Mouse (Mus musculus) thymus, adult 2 months (tissue): ENCODE measurements at regions not wholly inside any gene's neighbourhood (a gene's known extent, or its start where the extent isn't known, plus 50 kb on each side); places are given as distances from the start of the nearest gene placed in this dataset.

Source experiments
- CTCF ChIP-seq: fragments of 200-500 bp; IDR thresholded peaks from 2 replicates; pipeline ENCODE4 v1.5.1; 2012; ENCODE audit warnings: mild to moderate bottlenecking, control low read depth, low read length, moderate library complexity, borderline replicate concordance; ENCODE audit not compliant: control insufficient read depth, poor library complexity, insufficient read depth; ENCODE audit errors: extremely low read depth
- POLR2A ChIP-seq: fragments of 200-500 bp; IDR thresholded peaks from 2 replicates; pipeline ENCODE4 v1.6.1; 2012; ENCODE audit warnings: mild to moderate bottlenecking, low read length, control low read depth, moderate library complexity; ENCODE audit not compliant: control insufficient read depth, poor library complexity, insufficient read depth; ENCODE audit errors: extremely low read depth

DNA sequence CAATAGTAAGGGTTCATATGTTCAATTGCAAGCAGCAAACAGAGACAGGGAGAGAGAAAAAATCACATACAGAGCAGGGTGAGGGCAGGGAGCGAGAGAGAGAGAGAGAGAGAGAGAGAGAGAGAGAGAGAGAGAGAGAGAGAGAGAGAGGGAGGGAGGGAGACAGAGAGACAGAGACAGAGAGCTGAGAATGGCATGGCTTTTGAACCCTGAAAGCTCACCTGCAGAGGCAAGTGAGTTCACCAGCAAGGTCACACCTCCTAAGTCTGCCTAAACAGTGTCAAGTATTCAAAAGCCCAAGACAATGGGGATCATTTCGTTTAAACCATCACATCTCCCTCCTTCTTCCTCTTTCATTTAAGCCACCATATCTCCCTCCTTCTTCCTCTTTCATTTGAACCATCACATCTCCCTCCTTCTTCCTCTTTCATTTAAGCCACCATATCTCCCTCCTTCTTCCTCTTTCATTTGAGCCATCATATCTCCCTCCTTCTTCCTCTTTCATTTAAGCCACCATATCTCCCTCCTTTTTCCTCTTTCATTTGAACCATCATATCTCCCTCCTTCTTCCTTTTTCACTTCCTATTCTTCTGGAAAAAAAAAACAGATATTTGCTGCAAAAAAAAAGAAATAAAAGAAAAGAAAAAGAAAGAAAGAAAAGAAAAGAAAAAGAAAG is 116.7 kb upstream of the Meis1 start:
- TF ChIP-seq POLR2A (no peak), CTCF (no peak)
